Mouse (Mus musculus) brain, adult 2 months (tissue): ENCODE data around the gene Slc1a2.

Experiments
- DNase-seq: peaks from one replicate; pipeline ENCODE4 v3.0.0; 2011; ENCODE audit warnings: low read depth, low spot score

Gene Slc1a2

GRCm38 (mm10) chr2:102760284-102761072, 102.0 kb downstream of the Slc1a2 start:
- peak; percentile 27 for DNase-seq

GRCm38 (mm10) chr2:102763176-102763575, 104.7 kb downstream of the Slc1a2 start:
- no peak for DNase-seq

GRCm38 (mm10) chr2:102763991-102764390, 105.5 kb downstream of the Slc1a2 start:
- DNase-seq = no peak

- DNase-seq = no peak
Measured at GRCm38 (mm10) chr2:102764602-102765374, 106.3 kb downstream of the Slc1a2 start.

DNA sequence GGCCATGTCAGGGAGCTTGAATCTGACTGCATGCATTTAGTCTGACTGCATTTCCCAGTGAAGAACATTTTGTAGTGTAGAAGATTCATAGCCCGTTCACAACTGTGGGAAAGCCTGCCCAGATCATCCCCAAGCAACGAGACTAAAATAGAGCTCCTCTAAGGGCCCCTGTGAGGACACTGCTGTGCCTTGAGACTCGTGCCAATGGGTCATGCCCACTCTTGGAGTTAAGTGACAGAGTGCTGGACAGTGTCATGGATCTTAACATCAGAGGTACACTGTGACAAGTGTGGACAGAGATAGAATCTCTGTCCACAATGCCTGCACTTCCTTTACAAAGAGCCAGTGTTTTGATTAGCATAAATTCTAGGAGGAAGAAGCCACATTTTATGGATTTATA, 109.8 kb downstream of the Slc1a2 start:
- DNase-seq = no peak

DNA sequence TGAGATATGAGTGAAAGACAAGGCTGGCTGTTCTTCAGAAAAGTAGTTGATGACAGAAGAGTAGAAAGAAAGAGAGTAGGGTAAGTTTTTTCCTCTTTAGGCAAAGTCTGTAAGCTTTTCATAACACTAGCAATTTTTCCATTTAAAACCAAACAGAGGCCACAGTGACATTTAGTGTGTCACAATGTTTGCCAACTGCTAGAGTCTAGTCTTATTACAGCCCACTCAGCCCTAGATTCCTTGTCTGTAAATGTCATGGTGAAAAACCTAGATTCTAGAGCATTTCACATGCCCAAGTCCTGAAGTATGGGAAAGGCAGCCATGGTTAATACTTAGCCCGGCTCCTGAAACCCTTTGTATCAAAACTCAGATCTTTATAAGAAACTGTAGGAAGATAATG, 112.8 kb downstream of the Slc1a2 start:
- DNase-seq = peak; percentile 57

DNA sequence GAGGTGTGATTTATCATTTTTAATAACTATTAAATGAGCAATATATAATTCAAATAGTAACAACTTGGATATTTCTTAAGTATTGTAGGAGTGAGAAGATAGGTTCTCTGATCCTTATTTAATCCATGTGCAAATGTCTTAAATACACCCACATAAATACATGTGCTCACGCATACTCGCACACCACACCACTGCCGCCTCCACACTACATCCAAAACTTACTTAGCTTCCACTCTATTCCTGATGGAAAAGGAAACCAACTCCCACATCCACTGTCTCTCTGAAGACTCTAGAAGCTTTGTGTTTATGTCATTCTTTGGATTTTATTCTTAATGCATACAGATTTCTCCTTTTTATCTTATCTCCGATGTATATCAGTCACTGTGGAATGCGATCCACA, 113.8 kb downstream of the Slc1a2 start:
- DNase-seq = peak; percentile 65

DNA sequence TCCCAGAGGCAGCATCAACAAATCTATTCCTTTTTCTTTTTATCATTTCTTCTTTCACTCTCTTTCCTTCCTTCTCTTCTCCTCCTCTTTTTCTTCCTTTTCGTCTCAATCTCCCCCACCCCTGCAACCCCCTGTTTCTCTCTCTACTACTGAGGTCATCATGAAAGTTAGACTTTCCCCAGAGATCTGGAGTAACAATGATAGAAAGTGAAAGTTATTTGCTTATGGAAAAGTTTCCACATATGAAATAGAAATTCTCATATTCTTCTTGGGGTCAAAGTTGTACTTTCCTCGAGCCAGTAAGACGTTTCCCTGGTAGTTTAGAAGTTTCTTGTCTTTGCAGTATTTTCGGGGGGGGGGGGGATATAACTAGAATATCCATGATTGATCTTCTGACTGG, 116.2 kb downstream of the Slc1a2 start:
- DNase-seq = no peak

DNA sequence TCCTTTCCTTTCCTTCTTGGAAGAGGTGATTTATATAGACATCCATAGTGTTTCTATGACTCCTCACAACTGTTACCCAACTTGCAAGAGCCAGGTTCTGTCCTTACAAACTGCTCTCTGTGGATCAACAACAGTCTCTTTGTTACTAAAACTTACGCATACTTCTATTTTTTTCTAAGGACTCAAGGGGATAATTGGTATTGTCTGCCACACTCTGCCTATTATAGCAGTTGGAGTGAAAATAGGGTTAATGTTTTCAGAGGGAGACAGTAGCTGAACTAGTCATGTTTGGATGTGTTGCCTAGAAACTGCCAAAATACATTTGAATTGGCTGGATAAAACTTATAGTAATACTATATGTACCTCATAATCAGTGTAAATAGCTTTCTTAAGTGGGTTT, 117.1 kb downstream of the Slc1a2 start:
- DNase-seq = no peak

GRCm38 (mm10) chr2:102778208-102778607, 119.7 kb downstream of the Slc1a2 start:
- no peak for DNase-seq

DNA sequence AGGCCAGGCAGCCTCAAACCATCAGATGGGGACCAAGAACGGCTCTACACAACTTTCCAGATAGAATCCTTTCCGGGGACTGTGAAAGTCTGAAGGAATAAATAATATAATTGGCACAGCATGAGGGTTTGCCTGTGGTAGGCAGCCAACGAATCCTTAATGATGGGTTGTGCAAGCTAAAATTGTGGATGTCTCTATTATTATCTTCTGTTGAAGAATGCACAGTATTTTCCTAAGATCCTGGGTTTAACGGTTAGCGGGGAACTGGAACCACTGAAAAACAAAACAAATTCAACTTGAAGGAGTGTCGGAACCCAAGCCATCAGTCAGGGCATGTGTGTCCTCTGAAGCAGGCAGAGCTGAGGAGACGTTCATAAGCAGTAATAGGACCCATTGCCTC, 124.3 kb downstream of the Slc1a2 start:
- peak; percentile 60 for DNase-seq

DNA sequence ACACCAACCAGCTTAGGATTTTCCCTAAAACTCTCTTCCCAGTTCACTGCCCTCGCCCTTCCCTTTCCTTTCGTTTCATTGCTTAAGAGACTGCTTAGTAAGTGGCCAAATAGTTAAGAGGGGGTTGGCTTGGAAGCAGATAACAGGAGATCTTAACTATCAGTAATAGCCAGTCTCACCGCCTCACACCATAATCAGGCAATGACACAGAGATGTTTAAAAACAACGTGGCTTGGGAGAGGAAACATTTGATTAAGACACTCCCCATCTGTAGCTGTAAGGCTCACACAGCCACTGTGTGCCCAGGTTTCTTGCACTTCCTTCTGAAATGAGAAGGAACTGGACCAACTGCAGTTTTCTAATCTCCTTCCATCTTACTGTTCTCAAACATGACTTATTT, 127.2 kb downstream of the Slc1a2 start:
- no peak for DNase-seq

- no peak for DNase-seq
Measured at GRCm38 (mm10) chr2:102791641-102792040, 133.2 kb downstream of the Slc1a2 start.

GRCm38 (mm10) chr2:102792804-102793203, 134.3 kb downstream of the Slc1a2 start:
- DNase-seq = no peak

- DNase-seq = no peak
Measured at GRCm38 (mm10) chr2:102795034-102795433, 136.6 kb downstream of the Slc1a2 start.

DNA sequence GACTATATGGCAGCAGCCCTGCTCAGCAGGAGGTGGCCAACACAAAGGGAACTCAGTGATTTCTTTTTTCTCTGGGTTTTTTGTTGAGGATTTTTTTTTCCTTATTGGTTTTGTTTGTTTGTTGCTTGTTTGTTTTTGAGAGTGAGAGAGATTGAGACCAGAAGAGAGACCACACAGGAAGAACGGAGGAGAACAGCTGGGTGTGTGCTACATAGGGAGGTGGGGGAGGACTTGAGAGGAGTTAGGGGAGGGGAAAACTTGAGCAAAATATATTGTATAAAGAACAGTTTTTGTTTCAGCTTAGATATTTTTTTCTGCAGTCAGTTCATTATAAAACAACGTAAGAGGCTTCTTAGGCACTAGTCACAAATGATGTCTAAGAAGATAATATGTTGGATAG, 139.7 kb downstream of the Slc1a2 start:
- DNase-seq = no peak

GRCm38 (mm10) chr2:102801899-102802298, 143.4 kb downstream of the Slc1a2 start:
- DNase-seq = no peak

DNA sequence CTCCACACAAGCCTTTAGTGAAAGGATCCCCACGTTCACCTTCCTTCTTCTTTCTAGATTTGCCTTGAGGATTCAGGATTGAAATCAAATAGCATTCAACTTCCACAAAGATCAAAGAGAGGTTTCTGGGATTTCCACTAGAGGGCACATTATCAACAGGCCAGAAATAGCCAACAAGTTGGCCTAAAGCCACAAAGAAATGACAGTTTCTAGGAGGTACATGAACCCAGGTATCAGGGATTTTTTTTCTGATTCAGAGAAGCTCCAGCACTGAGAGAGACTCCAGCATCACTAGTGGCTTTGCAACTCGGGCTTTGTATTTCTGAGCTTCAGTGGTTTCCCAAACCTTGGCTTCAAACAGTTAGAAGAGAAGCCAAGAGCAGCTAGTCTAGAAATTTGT, 145.7 kb downstream of the Slc1a2 start:
- DNase-seq = peak; percentile 77

DNA sequence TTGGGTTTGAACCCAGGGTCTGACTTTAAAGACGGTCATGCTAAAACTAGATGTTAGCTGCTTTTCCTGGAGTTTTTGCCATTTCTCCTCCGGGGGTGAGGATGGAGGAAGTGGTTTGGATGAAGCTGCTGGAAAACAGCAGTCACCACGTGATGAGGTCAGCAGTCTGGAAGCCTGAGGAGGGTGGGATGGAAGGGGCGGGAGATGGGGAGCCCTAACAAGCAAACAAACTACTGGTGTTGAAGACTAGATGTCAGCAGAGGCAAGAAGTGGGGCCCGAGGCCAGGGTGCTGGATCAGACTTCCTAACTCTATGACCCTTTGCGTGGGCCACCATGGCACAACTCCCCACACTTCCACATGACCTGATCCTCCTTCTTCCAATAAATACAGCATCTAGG, 146.8 kb downstream of the Slc1a2 start:
- DNase-seq = no peak

DNA sequence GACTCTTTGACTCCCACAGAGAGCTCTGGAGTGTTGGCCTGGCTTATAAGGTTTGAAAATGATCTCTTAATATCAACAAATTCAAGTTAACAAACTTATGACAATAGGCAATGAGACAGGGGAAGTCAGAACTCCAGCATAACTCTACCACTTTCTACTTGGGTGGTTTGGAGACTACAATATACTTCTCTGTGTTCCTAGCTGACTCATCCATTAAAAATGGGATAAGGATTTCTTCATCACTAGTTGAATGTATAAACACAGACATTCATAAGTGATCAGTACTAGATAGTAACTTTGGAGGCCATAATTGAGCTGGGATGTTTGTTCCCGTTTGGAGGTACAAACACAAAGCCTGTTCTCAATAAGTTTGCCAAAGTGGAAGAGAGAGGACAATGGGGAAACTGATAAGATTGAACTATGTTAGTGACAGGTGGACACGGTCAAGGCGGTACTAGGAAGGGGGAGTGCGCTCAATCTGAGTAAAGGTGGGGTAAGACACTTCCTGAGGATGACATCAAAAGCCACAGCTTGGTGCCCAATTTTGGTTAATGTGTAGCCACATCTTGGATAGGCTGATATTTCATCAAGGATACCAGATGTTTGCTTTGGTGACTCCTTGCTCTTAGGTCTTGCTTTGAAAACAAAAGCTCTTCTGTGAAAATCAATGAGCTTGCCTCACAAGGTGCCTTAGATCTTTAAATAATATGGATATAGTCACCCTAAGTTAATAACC, 147.5 kb downstream of the Slc1a2 start:
- DNase-seq = no peak

DNA sequence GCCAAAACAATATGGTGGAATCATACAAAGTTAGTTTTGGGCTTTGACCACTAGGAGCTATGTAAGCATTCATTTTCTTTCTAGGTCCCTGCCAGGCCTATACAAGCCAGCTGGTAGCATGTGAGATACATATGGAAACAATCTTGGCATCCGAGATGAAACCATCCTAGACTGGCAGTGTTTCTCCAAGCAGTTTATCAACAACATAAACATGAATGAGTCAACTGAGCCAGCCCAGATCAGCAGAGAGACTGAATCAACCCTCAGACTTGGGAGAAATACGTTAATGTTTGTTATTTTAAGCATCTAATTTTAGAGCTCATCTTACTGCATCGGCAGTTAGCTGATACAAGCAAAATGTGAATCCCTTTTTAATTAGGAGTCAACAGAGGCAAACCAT, 149.2 kb downstream of the Slc1a2 start:
- DNase-seq = peak; percentile 31

- DNase-seq = no peak
Measured at GRCm38 (mm10) chr2:102809436-102809835, 151.0 kb downstream of the Slc1a2 start.
